Mouse (Mus musculus): ENCODE measurements at regions not wholly inside any gene's neighbourhood (a gene's known extent, or its start where the extent isn't known, plus 50 kb on each side); places are given as distances from the start of the nearest gene placed in this dataset.

DNA sequence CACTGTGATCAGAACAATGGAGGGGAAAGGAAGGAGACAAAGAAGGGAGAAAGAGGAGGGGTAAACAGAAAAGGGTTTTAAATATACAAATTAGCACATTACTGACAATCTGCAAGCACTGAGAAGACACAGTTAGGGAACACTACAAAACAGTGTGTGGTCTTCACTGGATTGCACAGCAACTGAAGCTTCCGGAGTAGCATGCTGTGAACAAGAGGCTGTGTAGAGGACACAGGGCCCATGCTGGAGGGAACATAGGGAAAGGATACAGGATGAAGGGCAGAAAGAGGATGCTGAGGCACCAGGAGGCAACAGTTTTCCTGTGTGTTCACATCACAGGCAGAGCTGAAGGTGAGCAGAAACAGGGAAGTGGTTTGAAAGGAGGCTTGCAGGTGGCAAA lies 598.6 kb upstream of the Nrsn1 start:
- DNase-seq (ENCODE audit: low spot score) = no peak

DNA sequence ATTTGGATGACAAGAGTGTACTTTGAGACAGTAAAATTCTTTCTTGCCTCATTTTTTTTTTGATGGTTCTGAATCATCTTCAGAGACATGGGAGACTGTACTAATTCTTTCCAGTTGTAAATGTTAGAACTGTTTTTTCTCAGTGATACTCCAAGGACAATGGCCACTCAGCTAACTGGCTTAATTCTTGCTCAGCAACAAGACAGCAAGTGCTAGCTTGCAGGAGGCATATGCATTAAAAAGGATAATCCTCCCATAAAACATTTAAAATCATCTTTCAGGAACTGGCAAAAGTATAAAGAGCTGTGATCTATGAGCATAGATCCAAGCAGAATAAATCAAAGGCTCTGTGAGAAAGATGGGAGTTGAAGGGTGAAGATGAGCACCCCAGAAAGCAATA lies 587.9 kb upstream of the Nrsn1 start:
- no peak for DNase-seq (ENCODE audit: low spot score)

DNA sequence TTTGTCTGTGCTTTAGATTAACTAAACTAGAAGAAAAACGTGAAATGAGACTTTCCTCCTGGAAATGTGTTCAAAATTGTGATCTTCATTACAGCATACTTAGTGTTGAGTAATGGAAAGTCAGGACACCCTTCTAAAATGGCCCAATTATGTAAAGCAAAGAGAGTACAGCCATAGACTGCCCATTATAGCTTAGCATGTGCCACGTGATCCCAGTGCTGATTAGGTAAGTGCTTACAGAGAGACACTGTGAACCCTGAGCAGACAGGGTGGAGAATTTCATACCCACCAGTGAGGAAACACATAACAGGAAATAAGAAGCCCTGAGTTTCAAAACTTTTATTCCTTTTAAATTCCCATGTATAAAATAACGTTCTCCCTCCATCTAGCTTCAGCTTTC lies 587.3 kb upstream of the Nrsn1 start:
- no peak for DNase-seq (ENCODE audit: low spot score)

DNA sequence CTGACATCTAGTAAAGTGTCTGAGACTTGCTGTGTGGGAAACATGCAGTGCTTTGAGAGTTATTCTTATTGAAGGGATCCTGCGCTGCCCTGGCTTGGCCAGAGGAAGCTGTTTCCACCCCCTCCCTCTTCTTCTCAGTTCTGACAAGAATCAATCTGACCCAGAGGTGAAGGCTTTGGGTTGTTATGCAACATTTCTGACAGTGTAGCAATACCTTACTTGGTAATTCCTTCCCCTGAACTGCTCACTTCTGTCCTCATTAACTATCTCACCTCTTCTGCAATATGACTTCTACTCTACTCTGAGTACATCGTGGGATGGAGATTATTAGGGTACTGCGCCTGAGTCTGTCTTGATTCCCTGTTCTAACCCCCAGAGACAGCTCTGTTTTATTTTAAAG lies 586.8 kb upstream of the Nrsn1 start:
- no peak for DNase-seq (ENCODE audit: low spot score)

DNA sequence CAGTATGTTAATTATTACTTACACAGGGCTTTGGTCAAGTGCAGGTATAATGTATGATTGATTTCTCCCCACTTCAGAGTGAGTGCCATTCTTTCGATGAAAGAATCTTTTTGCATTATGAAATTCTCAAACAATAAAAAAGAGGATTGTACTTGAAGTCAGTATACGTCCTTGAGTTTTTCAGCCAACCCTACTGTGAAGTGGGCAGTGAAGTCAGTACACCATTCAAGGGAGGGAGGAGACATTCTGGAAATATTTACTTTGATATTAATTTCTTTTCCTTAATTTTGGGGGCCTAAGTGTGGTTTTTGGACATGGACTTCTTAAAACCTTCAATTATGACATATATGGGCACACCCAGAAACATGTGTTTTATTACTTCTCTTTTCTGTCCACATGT lies 586.2 kb upstream of the Nrsn1 start:
- no peak for DNase-seq (ENCODE audit: low spot score)

DNA sequence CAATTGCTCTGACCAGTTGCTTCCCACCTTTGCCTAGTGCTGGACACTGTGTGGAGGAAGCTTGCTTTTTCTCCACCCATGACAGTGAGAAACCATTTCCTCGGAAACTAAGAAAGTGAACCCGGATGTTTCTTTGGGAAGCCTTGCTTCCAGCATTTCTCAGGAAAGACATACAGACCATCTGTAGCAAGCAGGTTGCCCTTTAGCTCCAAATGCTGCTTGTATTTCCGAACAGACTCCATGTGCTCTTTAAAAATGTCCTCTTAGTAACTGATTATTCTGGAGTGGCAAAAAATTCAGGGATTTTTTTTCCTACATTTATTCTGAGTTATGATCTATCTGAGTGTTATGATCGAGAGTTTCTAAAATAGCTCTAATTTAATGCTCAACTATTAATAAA lies 577.9 kb upstream of the Nrsn1 start:
- DNase-seq (ENCODE audit: low spot score) = no peak

DNA sequence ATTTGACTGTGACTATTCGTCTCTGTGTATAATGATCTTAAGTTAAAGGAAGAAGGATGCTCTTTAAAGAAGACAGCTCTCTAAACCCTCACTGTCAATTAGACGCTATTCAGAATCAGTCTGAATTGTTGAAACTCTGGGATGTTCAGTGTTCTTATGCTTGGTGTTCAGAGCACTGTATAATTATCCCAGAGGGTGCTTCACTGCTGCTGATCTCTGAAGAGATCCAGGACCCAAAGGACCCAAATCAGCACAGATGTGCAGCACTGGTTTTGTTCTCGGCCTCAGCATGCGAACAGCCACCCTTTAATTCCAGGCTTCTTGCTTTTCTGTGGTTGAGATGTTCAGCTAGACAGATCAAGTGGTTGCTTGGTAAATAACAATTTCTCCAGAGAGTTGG lies 567.9 kb upstream of the Nrsn1 start:
- DNase-seq (ENCODE audit: low spot score) = no peak

DNA sequence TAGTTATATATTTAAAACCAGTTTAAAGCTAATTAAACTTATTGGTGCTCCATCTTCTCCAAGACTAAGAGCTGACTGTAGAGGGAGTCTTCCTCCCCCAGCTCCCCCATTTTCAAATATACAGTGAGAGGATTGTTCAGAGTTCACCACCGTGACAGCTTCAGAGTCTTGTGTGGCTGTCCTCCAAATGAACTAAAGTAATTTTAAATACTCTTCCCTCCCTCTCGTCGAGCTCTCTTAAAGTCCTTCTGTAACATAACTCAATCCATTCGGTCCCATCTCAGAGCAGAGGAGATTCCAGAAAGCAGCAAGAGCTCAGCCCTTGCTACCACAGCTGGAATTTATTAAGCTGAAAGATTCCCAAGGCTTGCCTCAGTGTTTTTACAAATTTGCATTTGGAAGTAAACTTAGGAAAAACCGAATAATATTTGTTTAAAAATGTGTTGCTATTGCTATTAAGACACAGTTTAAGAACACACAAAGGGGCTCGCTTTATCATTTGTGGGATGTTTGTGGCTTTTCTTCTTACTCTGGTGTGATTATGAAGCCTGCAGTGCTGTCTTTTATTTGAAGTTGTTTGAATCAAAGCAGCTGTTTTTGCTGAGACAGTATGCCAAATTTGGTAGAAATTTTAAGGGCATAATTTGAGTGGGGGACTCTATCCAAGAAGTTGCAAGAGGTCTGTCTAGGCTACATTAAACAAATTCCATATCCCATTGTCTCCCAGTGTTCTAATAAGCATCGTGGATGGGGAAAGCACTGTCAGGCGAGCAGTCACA lies 559.0 kb upstream of the Nrsn1 start:
- DNase-seq (ENCODE audit: low spot score) = no peak

DNA sequence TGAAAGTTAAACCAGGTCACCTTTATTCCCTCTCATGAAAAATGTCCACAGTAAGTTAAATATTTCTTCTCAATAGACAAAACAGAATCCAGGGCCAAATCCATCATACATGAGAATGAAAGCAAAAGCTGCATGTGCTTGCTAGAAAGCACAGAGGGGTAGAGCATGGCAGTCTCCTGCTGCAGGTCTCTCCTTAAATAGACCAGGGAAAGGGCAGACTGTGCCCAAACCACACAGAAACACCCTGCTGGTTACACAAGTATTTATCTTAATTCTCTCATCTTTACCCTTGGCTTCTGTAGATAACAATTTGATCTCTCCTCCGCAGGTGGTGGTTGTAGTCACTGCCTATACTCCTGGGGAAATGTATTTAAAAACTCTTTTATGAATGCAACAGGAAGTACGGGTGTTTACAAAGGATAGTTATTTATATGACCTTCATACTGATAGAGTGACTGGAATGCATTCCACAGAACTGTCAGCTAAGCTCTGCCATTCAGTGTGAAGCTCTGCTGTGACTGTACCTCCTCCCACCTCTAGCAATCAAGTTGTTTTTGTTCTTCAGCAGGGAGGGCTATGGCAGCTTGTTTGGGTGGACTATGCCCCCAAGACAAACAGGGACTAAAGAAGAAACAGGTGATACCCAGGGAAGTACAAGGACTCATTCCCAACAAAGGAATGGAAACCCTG lies 538.4 kb upstream of the Nrsn1 start:
- DNase-seq (ENCODE audit: low spot score) = no peak

DNA sequence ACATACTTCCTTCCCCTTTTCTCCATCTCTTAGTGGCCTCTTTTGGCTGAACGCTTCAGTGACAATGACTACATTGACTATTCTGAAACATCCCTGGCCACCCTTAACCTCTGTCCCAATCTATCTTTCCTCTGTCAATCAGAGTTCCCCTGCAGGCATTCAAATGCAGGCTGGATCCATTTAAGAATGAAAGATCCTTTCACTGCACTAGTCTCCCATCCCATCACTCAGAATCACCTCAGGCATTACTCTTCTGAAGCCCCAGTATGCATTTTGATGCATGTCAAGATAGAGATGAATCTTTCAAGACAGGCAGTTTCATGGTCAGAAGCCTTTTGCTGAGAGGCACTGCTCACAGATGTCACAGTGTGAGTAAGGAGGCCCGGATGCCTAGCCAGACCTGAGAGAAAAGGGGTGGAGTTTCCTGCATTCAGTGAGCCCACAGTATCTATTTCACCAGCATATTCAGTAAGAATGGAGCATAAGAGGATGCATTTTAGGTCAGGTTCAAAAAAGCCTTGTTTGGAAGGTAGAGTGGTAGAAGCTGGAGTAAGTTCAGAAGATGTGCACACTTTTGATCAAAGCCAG lies 523.0 kb upstream of the Nrsn1 start:
- DNase-seq (ENCODE audit: low spot score) = no peak

DNA sequence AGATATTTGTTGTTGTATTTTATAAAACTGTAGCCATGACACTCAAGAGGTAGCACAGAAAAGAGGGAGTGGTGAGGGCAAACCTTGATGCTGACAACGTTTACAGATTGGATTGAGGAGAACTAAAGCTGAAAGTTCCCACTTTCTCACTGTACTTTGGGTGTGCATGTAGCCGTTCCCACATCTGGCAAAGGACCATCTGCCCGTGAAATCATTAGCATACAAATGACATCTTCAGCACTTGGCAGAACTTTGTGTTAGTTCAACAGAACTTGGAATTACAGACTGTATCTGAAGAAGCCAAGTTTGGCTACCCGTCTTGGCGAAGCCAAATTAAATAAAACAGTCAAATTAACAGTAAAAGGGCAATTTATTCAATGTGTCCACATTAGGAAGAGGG lies 510.9 kb upstream of the Nrsn1 start:
- DNase-seq (ENCODE audit: low spot score) = no peak

DNA sequence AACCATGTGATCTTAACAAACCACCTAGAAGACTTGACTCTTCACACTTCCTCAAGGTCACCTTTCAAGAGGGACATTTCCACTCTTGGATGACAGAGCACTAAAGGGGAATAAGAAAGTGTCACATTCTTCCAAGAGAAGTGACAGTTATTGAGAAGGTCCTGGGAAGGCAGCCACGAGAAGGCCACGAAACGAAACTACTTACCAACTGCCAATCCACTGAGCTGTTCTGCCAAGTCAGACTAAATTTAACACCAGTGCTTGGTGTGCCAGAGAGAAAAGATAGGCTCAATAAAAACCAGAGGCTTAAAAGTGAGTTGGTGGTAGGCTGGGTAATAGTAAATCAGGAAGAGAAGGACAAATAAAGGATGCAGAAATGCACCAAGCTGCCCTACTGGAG lies 507.4 kb upstream of the Nrsn1 start:
- no peak for DNase-seq (ENCODE audit: low spot score)

DNA sequence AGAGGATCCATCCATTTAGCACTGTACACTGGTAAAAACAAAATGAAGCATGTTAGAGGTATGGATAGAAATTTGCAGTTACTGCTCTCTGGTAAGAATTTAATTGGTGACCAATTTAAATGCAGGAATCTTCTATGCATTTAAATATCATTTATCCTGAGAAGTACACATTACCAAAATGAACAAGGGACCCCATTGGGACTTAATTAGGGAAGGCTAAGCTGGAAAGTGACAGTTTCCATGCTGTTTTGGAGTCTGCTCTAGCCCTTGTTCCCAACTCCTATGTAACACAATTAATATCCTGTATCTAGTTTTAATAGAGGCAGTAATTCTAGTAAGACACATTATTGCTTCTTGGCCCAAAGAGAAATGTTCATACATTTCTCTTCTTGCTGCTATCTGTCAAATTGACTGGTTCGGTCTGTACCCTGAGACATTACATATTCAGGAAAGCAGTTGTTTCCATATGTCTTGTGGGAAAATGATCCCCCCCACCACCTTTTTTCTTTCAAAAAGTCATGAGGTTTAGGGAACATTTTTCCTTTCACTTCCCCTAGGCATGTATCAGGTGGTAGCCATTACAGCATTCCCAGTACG lies 504.4 kb upstream of the Nrsn1 start:
- DNase-seq (ENCODE audit: low spot score) = no peak

DNA sequence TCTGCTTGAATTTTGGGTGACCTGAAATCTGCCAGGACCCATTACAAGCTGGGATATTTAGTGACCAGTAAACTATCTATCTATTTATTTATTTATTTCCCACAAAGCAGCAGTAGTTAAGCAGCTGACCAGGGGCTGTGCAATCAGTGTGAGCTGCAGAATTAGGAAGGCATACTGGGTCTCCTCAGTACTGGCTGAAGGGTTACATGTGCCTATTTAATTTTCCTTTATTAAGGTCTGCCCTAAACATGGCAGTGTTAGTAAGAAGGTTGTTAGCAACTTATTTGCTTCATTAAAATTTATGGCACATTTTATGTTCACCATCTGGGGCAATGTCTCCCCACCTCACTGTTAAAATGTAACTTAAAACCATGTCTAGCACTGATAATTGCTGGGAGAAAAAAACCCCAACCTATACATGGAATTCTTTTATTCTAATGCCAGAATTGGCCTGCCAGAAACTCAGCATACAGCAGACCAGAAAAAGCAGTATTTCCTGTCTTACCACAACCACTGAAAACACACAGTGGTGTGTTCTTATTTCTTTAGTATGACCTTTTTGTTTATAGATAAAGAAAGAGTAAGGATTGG lies 484.3 kb upstream of the Nrsn1 start:
- no peak for DNase-seq (ENCODE audit: low spot score)

DNA sequence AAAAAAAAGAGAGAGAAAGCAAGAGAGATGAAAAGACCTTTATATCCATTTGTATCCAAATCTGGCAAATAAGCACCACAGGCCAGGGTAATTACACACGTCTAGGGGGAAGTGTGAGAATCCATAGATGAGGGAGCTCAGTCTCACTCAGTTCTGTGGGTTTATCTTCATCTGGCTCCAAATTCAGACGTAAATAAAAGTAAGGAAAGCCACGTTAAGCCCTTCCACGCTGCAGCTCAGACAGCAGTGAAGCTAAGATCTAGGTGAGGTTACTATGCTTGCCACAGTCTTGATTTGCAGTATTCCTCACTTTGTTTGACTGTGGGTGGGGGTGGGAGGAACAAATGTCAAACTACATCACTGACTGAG lies 481.1 kb upstream of the Nrsn1 start:
- no peak for DNase-seq (ENCODE audit: low spot score)

DNA sequence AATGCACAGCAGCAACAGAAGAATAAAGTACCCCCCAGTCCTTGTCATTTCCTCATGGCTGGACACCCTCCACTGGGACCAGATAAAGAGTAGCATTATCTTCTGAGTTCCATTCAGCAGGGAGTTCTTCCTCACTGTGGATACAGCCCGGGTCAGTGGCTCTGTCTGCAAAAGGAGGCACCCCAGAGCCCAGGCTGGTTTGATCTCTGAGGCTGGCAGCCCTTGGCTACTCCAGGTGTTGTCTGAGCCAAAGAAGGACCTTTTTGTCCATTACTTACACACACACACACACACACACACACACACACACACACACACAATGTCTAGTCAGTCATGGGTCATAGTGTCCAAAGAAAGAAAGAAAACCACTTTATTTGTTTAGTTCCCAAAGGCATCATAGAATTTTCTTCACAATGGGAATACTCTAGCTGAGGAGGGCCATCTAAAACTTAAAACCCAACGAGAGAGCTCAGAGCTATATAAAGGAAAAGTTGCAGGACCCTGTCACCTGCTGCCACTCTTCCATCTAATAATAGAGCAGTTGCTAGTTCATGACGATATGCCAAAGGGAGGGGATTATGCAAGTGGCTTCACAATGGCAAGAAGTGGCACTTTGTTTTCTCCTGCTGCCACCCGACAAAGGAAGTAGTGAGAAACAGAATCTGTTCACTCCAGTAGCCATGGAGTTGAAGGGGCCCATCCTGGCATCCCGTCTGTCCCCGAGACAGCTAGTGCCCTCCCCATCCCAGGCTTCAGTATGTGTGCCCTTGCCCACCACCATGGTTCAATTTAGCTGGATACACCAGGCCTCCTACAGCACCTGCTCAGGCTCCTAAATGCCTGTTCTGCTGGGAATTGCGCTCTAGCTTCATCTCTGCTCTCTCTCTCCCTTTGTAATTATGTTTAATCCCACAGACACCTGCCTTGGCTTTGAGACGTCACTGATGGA lies 480.4 kb upstream of the Nrsn1 start:
- no peak for DNase-seq (ENCODE audit: low spot score)

DNA sequence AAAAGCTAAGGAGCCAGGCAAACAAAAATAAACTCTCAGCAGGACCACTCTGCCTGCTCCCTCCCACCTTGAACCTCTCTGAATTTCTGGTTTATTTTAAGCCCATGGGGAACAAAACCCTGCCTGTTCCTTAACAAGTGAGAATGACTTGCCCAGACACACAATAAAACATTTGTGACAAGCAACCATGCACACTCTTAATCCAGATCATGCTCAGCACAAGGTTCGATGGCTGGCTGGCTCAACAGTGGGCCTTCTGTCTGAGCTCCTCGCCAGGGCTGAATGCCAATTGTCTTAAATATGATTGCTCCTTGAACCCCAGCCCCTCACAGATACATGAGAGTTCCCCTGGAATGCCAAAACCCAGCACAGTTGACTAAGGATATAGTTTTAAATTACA lies 468.3 kb upstream of the Nrsn1 start:
- no peak for DNase-seq (ENCODE audit: low spot score)

DNA sequence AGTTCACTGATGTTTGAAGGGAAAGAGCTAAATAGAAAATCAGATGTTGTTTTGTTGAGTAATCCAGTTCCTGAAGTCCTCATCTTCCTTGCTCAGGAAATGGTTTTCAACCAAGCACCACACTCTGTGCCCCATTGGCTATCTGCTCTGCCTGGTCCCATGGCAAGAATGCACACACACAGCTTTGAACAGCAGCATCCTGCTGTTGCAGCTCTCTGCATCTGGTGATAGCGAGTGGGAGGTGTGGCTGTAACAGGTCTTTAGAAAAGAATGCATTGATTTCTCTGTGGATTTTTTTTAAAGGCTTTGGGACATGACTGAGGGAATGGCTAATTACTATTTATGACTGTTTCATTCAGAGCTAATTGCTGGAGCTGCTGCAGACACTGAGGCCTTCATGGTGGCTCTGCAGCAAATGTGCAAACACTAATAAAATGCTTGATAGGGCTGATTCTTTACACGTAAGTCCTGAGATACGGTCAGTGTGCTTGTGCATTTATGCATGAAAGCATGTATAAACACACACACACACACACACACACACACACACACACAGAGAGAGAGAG lies 459.1 kb upstream of the Nrsn1 start:
- DNase-seq (ENCODE audit: low spot score) = no peak

DNA sequence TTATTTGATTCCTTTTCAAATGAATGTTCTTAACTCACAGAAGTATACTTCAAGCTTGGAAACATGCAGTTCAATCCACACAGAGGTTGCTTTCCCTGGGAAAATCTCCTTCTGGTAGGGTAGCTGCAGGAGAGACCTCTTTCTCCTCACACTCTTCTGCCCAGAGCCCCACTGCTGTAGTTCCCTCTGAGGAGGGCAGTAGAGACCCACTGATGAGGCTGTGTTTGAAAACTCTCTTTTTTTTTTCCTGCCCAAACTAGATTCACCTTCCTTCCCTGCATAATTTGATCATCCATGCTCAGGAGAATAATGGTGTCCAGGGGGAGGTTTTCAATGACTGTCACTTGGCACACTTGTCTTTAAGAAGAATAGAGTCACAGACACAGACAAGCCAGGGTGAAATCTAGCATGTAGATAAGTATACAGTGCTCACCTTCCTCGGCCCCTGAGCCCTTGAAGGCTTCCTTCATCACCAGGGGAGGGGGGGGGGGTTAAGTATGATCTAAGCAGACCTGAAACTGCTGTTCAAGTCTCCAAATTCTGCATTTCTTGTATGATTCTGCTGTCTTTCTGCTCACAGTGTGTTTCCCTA lies 457.3 kb upstream of the Nrsn1 start:
- DNase-seq (ENCODE audit: low spot score) = no peak

DNA sequence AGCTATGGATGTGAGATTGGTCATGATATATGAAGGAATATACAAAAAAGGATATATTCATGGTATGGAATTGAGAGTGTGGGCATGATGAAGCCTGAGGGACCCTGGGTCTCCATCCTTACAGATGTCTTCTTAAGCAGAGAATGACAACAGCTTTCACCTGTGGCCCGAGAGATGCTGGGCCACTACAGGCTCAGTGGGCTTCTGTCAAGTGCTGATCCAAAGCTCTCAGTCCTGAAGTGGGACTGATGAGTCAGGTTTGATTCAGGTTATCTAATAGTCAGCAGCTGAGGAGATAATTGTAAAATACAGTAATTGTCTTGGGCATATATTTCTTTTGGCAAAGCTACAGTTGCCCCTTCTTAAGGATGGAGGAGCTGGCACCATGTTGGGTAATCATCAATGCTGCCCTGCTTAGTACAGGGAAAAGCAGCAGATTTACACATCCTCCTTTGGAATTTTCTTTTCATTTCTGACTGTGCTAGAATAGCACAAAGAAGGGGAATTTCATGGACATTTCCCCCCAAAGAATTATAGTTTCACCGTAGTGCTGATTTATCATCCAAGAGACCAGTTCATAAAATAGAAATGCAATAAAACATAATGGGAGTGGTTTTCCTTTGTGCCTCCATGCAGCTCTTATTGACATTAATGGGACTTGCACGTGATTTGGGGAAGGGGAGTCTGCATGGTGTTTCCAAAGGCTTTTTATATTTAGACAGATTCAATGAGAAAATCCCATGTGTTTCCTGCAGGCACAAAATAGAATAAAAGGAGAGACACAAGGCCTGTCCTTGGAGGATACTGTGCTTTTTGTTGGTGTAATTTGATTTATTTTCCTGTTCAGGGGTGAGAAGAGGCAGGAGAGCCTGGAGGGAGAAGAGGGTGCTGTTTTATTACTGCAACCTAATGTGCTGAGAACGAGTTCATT lies 452.6 kb upstream of the Nrsn1 start:
- DNase-seq (ENCODE audit: low spot score) = no peak
